Mouse (Mus musculus) cerebellum, postnatal 14 days (tissue): ENCODE data around the gene Kpnb1.
"Not testable (repeated sequence)": the region's sequence is repeated elsewhere in the genome, so short reads cannot be mapped to it uniquely, and the experiment has no call there.

Source experiments
- DNase-seq, 2 experiments: peaks; one replicate each; pipeline ENCODE4 v3.0.0; 2021; ENCODE audit warnings: mixed read lengths in 2 of 2

Gene Kpnb1

GRCm38 (mm10) chr11:97187764-97188642 lies at the start of gene Kpnb1:
TSS of gene Kpnb1 (minus strand) at chr11:97187881.
- DNase-seq = peak; percentile 98 to 99

- DNase-seq = peak in 1 of 2 experiments; percentile 53
These were observed 44.8 kb upstream of the Kpnb1 start for GRCm38 (mm10) chr11:97232436-97232835.

GRCm38 (mm10) chr11:97229396-97229795 lies 41.7 kb upstream of the Kpnb1 start:
- DNase-seq = no peak

- no peak for DNase-seq
These were observed 41.3 kb upstream of the Kpnb1 start for GRCm38 (mm10) chr11:97228985-97229384.

GRCm38 (mm10) chr11:97226131-97226530 lies 38.5 kb upstream of the Kpnb1 start:
- no peak for DNase-seq

GRCm38 (mm10) chr11:97223485-97223884 lies 35.8 kb upstream of the Kpnb1 start:
- no peak for DNase-seq

DNA sequence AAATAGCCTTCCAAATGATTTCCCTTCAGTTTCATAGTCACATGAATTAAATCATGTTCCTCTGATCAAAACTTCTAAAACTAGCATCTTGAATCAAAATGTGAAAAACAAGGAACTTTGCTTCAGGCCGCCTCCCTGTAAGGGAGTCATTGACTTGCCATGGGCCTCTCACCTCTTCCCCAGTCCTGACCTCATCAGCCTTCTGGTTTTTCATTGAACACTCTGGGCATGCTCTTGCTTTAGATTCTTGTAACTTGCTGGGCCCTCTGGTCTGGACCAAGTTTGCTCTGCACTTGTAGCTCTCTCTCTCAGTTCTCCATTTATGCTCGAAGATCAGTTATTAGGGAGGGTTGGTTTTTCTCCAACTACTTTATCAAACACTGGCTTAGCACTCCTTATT lies 33.9 kb upstream of the Kpnb1 start:
- no peak for DNase-seq

DNA sequence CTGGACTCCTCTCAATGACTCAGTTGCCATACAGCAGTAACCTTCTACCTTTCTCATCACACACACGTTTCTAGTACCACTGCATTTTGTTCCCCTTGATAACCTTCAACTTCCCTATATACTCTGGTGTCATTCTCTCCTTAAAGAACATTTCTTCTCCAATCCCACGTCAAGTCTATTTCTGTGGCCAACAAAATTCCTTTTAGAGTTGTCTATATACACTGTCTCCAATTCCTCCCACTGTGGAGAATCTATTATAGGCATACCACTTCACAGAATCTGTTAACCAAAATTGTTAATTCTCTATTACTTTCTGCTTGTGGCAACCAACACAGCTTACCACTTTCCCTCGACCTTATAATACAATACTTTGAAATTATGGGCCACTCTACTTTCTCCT lies 32.5 kb upstream of the Kpnb1 start:
- no peak for DNase-seq

DNA sequence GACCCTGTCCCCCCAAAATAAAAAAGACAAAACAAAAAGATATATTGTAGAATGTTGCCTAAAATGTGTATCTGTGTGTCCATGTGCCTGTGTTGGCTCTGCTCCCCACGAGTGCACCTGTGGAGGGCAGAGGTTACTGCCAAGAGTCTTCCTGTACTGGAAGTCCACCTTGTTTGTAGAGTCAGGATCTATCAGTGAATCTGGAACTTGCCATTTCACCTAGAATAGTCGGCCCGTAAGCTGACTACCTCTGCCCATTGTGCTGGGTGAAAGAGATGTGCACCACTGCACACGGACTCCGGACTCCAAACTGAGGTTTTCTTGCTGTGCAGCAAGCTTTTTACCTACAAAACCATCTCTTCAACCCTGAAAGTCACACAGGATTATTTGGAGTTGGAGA lies 26.7 kb upstream of the Kpnb1 start:
- no peak for DNase-seq

DNA sequence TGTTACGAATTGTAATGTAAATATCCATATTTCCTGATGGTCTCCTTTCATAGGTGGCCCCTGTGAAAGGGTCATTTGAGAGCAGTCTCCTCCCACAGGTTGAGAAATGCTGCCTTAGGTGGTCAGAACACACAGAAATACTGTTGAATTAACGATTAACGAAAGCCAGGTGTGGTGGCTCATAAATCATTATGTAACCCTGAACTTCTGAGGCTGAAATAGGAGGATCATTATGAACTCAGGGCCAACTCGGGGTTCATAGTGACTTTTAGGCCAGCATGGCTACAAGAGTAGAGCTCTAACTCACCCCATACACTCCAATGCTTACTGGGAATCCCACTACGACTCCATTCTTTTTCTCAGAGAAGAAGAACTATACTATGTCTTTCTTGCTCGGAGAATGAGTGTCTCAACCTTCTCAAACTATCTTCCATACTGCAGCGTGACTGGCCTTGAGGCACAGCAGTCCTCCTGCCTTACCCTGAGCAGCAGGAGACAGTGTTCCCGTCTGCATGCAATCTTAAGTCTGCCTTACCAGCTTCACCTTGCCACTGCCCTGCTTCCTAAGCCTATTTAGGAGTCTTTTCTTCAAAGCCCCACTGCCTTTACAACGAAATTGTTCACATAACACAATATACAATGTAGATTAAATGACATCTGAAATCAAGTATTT lies 23.2 kb upstream of the Kpnb1 start:
- no peak for DNase-seq

DNA sequence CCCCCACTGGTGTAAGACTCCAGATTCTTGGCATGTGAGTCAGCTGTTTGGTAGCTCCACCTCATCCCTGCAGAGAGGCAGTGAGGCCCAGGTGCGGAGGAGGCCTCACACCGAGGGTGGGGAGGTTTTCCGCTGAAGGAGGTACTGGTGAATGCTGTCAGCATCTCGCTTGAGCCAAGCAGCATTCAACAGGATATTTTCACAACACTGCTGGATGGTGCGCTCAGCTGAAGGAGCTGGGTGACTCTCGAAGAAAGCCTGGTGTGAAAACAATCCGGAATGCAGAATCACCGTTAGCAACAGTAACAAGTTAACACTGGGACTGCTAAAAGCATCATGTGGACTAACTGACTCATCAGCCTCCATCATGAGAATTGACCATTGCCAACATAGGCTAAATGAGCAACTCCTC lies 19.3 kb upstream of the Kpnb1 start:
- DNase-seq = peak in 1 of 2 experiments; percentile 13

GRCm38 (mm10) chr11:97199519-97199918 lies 11.8 kb upstream of the Kpnb1 start:
- no peak for DNase-seq

DNA sequence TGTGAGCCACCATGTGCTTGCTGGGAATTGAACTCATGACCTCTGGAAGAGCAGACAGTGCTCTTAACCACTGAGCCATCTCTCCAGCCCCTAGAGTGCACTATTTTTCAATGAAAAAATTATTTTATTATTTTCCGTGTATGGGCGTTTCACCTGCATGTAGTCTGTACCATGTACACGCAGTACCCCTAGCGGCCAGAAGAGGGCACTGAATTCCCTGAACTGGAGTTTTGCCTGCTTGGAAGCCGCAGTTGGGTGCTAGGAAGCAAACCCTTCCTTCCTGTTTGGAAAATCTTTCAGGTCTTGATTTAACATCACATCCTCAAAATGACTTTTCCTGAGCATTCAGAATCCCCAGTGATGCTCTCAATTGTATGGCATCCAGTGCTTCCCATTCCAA lies 10.9 kb upstream of the Kpnb1 start:
- DNase-seq = peak; percentile 68 to 78

DNA sequence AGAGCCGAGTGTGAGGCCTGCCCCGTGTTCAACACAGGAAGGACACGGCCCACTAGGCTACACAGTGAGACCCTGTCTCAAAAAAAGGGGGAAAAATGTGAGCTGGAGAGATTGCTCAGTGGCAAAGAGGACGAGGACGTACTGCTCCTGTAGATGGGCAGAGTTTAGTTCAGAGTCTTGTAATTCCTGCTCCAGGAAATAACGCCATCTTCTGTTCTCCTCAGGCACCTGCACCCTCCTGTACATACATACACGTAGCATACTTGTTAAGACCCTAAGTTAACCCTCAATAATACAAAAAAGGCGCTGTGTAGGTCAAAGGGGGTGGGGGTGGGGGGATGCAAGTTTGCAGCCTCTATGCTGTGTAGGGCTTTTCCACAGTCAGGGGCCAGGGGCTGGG lies 9.3 kb upstream of the Kpnb1 start:
- no peak for DNase-seq

GRCm38 (mm10) chr11:97196541-97196940 lies 8.9 kb upstream of the Kpnb1 start:
- DNase-seq = peak in 1 of 2 experiments; percentile 24

DNA sequence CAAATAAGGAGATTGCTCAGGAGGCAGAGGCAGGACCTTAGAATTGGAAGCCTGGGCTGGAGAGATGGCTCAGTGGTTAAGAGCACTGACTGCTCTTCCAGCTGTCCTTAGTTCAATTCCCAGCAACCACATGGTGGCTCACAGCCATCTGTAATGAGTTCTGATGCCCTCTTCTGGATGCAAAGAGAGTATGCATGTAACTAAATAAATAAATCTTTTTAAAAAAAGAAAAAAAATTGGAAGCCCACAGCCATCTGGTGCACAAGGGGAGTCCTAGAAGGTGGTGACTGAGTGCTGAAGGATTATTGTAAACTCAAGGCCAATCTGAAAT lies 4.9 kb upstream of the Kpnb1 start:
- DNase-seq = no peak

DNA sequence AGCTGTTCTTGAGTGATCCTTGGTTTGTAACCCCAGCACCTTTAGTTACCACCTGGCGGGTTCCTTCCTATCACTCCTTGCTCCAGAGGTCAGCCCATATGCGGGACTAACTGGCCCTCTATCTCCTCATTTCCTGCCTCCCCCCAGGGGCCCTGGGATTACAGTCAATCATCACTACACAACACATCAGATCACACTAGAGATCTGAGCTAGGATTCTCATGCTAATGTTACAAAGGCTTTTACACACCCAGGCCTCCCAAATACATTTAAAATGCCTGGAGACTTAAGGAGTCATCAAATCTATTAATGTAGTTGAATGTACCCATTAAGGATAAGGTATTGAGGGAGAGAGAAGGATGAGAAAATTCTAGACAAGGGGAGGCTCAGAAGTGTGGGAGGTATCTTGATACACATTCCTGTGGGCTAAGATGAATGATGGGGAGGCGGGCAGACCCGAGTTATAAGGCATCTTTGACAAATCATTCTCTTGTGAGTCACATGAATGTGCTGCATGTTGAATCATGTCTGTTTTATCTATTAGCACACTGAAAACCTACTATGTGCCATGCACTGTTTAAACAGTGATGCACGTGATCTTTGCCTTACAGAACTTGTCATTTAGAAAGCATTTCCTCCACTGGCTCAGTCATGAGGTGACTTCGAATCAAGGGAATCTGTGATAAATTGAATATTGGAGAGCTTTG lies 4.4 kb upstream of the Kpnb1 start:
- DNase-seq = no peak

DNA sequence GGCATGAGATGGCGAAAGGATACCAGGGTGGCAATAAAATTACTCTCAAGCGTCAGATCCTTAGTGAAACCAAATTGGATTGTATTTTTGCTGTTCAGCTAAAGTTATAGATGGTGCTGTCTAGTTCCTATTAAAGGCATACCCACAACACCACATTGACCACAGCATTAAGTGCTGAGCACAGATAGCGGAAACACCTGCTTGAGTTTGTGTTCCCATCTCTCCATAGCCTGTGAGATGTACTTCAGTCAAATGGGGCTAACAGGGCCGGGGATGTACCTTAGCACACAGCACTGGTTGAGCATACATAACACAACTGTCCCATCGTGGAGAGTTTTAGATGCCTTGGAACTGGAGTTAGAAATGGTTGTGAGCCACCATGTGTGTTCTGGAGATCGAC lies 3.3 kb upstream of the Kpnb1 start:
- DNase-seq = no peak

DNA sequence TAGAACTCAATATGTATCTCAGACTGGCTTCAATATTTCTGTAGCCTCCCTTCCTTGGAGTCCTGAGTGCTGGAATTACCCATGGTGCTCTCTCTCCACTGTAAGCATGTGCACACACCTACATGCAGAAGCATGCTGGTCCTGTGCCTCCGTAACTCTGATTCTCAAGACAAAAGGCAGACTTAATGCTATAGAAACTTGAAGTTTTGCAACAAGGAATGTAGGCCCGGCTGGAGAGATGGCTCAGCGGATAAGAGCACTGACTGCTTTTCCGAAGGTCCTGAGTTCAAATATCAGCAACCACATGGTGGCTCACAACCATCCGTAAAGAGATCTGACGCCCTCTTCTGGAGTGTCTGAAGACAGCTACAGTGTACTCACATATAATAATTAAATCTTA lies 2.0 kb upstream of the Kpnb1 start:
- DNase-seq = not testable (repeated sequence)

DNA sequence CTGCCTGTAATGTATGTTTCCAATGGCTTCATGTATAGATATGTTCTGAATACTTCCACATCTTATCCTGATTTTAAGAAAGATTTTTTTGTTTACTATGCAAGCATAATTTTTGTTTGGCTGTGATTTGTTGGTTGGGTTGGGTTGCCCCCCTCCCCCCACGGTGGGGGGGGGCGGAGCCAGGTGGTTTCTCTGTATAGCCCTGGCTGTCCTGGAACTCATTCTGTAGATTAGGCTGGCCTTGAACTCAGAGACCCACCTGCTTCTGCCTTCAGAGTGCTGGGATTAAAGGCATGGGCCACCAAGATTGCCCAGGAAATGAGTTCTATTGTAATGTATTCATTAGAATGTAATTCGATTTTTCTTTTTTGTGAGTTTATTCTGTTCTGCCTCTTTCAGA lies 1.6 kb upstream of the Kpnb1 start:
- DNase-seq = no peak

DNA sequence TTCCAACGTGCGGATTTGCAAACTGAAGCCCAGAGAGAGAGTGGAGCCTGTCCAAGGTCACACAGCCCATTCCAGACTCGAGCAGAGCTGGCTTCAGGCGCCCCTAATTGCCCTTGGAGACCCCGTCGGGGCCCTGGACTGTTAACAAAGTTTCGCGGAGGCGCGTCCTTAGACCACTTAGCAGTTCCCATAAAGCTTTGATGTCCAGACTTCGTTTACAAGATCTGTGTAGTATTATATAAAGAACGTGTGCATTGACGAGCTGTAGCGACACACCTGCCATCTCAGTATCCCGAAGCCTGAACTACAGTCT lies 918 bp upstream of the Kpnb1 start:
- no peak for DNase-seq

DNA sequence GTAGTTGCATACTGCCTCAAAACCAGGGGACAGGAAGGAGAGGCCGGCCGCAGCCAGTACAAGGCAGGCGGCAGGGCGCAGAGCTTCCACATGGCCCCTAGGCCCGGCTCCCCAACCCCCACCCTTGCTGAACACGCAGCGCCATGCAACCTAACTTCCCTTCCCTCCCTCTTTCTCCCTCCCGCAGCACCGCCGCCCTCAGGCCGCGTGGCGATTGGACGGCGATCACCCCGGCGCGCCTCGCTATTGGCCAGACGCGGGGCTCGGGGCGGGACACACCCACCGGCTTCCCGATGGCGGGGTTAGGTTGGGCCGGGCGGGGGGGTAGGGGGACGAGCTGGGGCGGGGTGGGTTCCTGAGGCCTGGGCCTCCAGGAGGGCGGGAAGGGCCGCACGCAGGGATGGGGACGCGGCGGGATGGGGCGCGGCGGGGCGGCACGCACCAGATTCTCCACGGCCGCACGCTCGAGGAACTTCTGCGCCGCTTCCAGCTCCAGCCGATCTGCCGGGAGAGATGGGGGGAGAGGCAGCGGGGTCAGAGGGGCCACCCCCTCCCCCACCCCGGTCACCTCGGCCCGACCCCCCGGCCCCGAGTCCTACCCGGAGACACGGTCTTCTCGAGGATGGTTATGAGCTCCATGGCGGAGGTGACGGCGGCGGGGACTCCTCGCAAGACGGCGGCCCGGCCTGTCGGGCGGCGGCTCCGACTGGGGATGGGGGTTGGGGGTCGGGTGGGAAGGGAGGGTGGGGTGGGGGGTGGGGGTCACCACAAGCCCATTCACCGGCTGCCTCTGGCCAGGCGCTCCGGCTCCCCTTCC lies 526 bp downstream of the Kpnb1 start:
- DNase-seq = peak; percentile 98 to 99
